Mouse (Mus musculus) embryonic facial prominence, embryonic 14.5 days (tissue): ENCODE data around the gene Gne. TPM values are rescaled to one million over a fixed set of nuclear protein-coding genes. Genes with fewer than 3 reads are reported as not detected.

Experiments
- ATAC-seq: fragments of 200-750 bp; cut with Nextera tagmentation; 2 replicates; pipeline ENCODE4 v1.8.0; 2017; ENCODE audit warnings: low read depth, moderate number of reproducible peaks, moderate TSS enrichment
- DNase-seq: peaks from one replicate; pipeline ENCODE4 v3.0.0-alpha.2; 2015; ENCODE audit warnings: low spot score
- H3K27ac ChIP-seq: fragments of 300-500 bp; sonication (generic); replicated peaks from 2 replicates; pipeline ENCODE4 v1.5.1; 2014; ENCODE audit warnings: low read depth, mild to moderate bottlenecking, low read length, moderate library complexity
- H3K27me3 ChIP-seq: fragments of 300-500 bp; sonication (generic); replicated peaks from 2 replicates; pipeline ENCODE4 v1.6.1; 2014; ENCODE audit warnings: low read length; ENCODE audit not compliant: control insufficient read depth, insufficient read depth
- H3K36me3 ChIP-seq: fragments of 300-500 bp; sonication (generic); 2 replicates; pipeline ENCODE4 v1.6.1; 2014; ENCODE audit warnings: low read length, mixed read lengths; ENCODE audit not compliant: control insufficient read depth, insufficient read depth
- H3K4me1 ChIP-seq: fragments of 300-500 bp; sonication (generic); 2 replicates; pipeline ENCODE4 v1.6.1; 2014; ENCODE audit warnings: antibody characterized with exemption, low read length; ENCODE audit not compliant: control insufficient read depth, insufficient read depth
- H3K4me2 ChIP-seq: fragments of 300-500 bp; sonication (generic); 2 replicates; pipeline ENCODE4 v1.6.1; 2014; ENCODE audit warnings: low read depth, mild to moderate bottlenecking, low read length, moderate library complexity, mixed read lengths
- H3K4me3 ChIP-seq: fragments of 300-500 bp; sonication (generic); 2 replicates; pipeline ENCODE4 v1.5.1; 2014; ENCODE audit warnings: low read depth, mild to moderate bottlenecking, low read length
- H3K9ac ChIP-seq: fragments of 300-500 bp; sonication (generic); 2 replicates; pipeline ENCODE4 v1.6.1; 2014; ENCODE audit warnings: low read depth, mild to moderate bottlenecking, low read length, moderate library complexity, mixed read lengths
- H3K9me3 ChIP-seq: fragments of 300-500 bp; sonication (generic); 2 replicates; pipeline ENCODE4 v1.6.1; 2016; ENCODE audit warnings: low read length; ENCODE audit not compliant: control insufficient read depth
- WGBS: fragments of 180-500 bp; shearing (Covaris S2); extraction: QIAGEN DNeasy Blood & Tissue Kit; methylation state at CpG from one replicate; pipeline ENCODE4 v1.1.7; 2014; 5-methylcytosine and 5-hydroxymethylcytosine counted together
- polyA plus RNA-seq: library from polyadenylated mRNA; unstranded; fragments of >200 nt; fragmentation: Nextera tagmentation; extraction: Ambion mirVana; gene quantifications from 2 replicates; pipeline ENCODE4 v1.2.1, GENCODE M21; 2014

Gene Gne
- polyA plus RNA-seq, 1 experiment from 2014 or later: 29.0 TPM

GRCm38 (mm10) chr4:44025570-44025969 is 58.4 kb downstream of the Gne start:
- 86% methylated on average over 6 of the region's 6 CpGs for WGBS
- no peak overlapping the region for H3K4me3 ChIP-seq
- no peaks in the 10 kb centered on the region for H3K9me3 ChIP-seq
- no peak overlapping the region for H3K4me2 ChIP-seq
- no peak for ATAC-seq
- DNase-seq: no peak
- no peaks in the 10 kb centered on the region for H3K27me3 ChIP-seq
- H3K36me3 ChIP-seq: peaks cover 97% of the 10 kb centered on the region
- H3K27ac ChIP-seq: no peak overlapping the region
- no peaks in the 10 kb centered on the region for H3K4me1 ChIP-seq
- no peak overlapping the region for H3K9ac ChIP-seq

GRCm38 (mm10) chr4:44024241-44024640 is 59.7 kb downstream of the Gne start:
- H3K27me3 ChIP-seq: no peaks in the 10 kb centered on the region
- H3K4me1 ChIP-seq: no peaks in the 10 kb centered on the region
- H3K36me3 ChIP-seq: peaks cover 97% of the 10 kb centered on the region
- no peak overlapping the region for H3K9ac ChIP-seq
- DNase-seq (no peak), ATAC-seq (no peak)
- no peak overlapping the region for H3K4me2 ChIP-seq
- 94% methylated on average over 6 of the region's 6 CpGs for WGBS
- H3K27ac ChIP-seq: no peak overlapping the region
- H3K4me3 ChIP-seq: no peak overlapping the region
- no peaks in the 10 kb centered on the region for H3K9me3 ChIP-seq

- WGBS: 92% methylated on average over 9 of the region's 9 CpGs
- no peaks in the 10 kb centered on the region for H3K27me3 ChIP-seq
- H3K9ac ChIP-seq: no peak overlapping the region
- H3K27ac ChIP-seq: no peak overlapping the region
- DNase-seq (peak; percentile 39), ATAC-seq (no peak)
- H3K36me3 ChIP-seq: peaks cover 99% of the 10 kb centered on the region
- no peaks in the 10 kb centered on the region for H3K9me3 ChIP-seq
- no peak overlapping the region for H3K4me2 ChIP-seq
- no peak overlapping the region for H3K4me3 ChIP-seq
- H3K4me1 ChIP-seq: no peaks in the 10 kb centered on the region
Observed at GRCm38 (mm10) chr4:44023681-44024080, 60.3 kb downstream of the Gne start.

- ATAC-seq (peak; percentile 45; the same call in 1 of the 2 replicates), DNase-seq (no peak)
- H3K27me3 ChIP-seq: no peaks in the 10 kb centered on the region
- no peaks in the 10 kb centered on the region for H3K4me1 ChIP-seq
- H3K9ac ChIP-seq: no peak overlapping the region
- H3K4me2 ChIP-seq: no peak overlapping the region
- peaks cover 95% of the 10 kb centered on the region for H3K36me3 ChIP-seq
- H3K4me3 ChIP-seq: no peak overlapping the region
- 91% methylated on average over 11 of the region's 11 CpGs for WGBS
- H3K27ac ChIP-seq: no peak overlapping the region
- no peaks in the 10 kb centered on the region for H3K9me3 ChIP-seq
Observed at GRCm38 (mm10) chr4:44022766-44023165, 61.2 kb downstream of the Gne start.

- Histone ChIP-seq H3K9ac (no peak overlapping the region), H3K4me3 (no peak overlapping the region), H3K4me2 (no peak overlapping the region), H3K27me3 (no peaks in the 10 kb centered on the region), H3K9me3 (no peaks in the 10 kb centered on the region), H3K36me3 (peaks cover 90% of the 10 kb centered on the region), H3K4me1 (no peaks in the 10 kb centered on the region), H3K27ac (no peak overlapping the region)
- DNase-seq: no peak
- WGBS: 77% methylated on average over 4 of the region's 4 CpGs
- ATAC-seq: no peak
Observed at GRCm38 (mm10) chr4:44022323-44022722, 61.7 kb downstream of the Gne start.

- no peak for DNase-seq
- no peaks in the 10 kb centered on the region for H3K9me3 ChIP-seq
- 91% methylated on average over 12 of the region's 12 CpGs for WGBS
- peaks cover 39% of the 10 kb centered on the region for H3K36me3 ChIP-seq
- ATAC-seq: no peak
- H3K27me3 ChIP-seq: no peaks in the 10 kb centered on the region
- no peak overlapping the region for H3K27ac ChIP-seq
- no peak overlapping the region for H3K4me2 ChIP-seq
- H3K9ac ChIP-seq: no peak overlapping the region
- H3K4me1 ChIP-seq: peaks cover 12% of the 10 kb centered on the region
- H3K4me3 ChIP-seq: no peak overlapping the region
Observed at GRCm38 (mm10) chr4:44016791-44017190, 67.2 kb downstream of the Gne start.

- peaks cover 12% of the 10 kb centered on the region for H3K4me1 ChIP-seq
Observed at GRCm38 (mm10) chr4:44016071-44016470, 67.9 kb downstream of the Gne start.

GRCm38 (mm10) chr4:44013391-44014070 is 70.4 kb downstream of the Gne start:
- Histone ChIP-seq H3K27me3 (no peaks in the 10 kb centered on the region), H3K9me3 (no peaks in the 10 kb centered on the region), H3K9ac (peak overlapping the region; percentile 95), H3K27ac (0 out of 2 replicates have a peak overlapping the region, but pooled peaks have one; percentile 81), H3K4me1 (peaks cover 12% of the 10 kb centered on the region), H3K36me3 (peaks cover 6% of the 10 kb centered on the region; the same call in 1 of the 2 replicates), H3K4me2 (peak overlapping the region; percentile 94), H3K4me3 (peak overlapping the region; percentile 99)
- ATAC-seq: no peak
- 24% methylated on average over 11 of the region's 11 CpGs for WGBS
- no peak for DNase-seq

More at GRCm38 (mm10) chr4:44016071-44016470, 67.9 kb downstream of the Gne start:
- Histone ChIP-seq H3K4me3 (no peak overlapping the region), H3K27ac (no peak overlapping the region), H3K4me2 (no peak overlapping the region), H3K9ac (no peak overlapping the region), H3K9me3 (no peaks in the 10 kb centered on the region), H3K27me3 (no peaks in the 10 kb centered on the region), H3K36me3 (peaks cover 31% of the 10 kb centered on the region)
- ATAC-seq (no peak), DNase-seq (no peak)
- WGBS: 85% methylated on average over 4 of the region's 4 CpGs
